Mouse (Mus musculus) lung, postnatal 0 days (tissue): ENCODE measurements around the gene Serpinb6a.

Source experiments
- CTCF ChIP-seq: IDR thresholded peaks from 2 replicates; pipeline ENCODE4 v1.5.1; 2016; ENCODE audit warnings: antibody characterized with exemption, mild to moderate bottlenecking
- EP300 ChIP-seq: IDR thresholded peaks from 2 replicates; pipeline ENCODE4 v1.6.1; 2016; ENCODE audit warnings: antibody characterized with exemption, mild to moderate bottlenecking, control low read depth

- TF ChIP-seq CTCF (no peak), EP300 (no peak)
These were observed 36.3 kb upstream of the Serpinb6a start for GRCm38 (mm10) chr13:34038901-34039341.
